Comparison of ENCODE assay signal across 30 mouse cellular contexts in genomic region chr7:24644492-24644891, GRCm38 (mm10). TPM values are rescaled to one million over a fixed set of nuclear protein-coding genes. Genes with fewer than 3 reads are reported as not detected.
DNase-seq lines count a peak whose midpoint lies in the region; ATAC-seq lines count a peak whose summit lies in the region.
"Had no signal": no experiment of that assay in that cellular context is flagged by ENCODE, and none has a peak within 500 bp of the region (broad histone marks: within the 10 kb centered on the region; RNA-seq: fewer than 3 reads in every experiment).

No protein-coding gene starts in this region.

- DNase-seq in CD4-positive, CD25-positive, alpha-beta regulatory T cell, adult 2 months (ENCODE audit: low read depth, low spot score) = peak; percentile 43
- peak; percentile 10 for DNase-seq in T-cell, adult 2 months (ENCODE audit: low spot score)
- DNase-seq in gonadal fat pad, adult 2 months (ENCODE audit: low read depth) = peak; percentile 92
- DNase-seq in layer of hippocampus, adult 9-10 months (ENCODE audit: low spot score) = no peak
- DNase-seq in heart, adult 18-20 months = no peak
- DNase-seq in gastrocnemius, adult 8-10 months (ENCODE audit: low spot score in 2 of 2) = no peak
- no peak for DNase-seq in layer of hippocampus, postnatal 10 days (ENCODE audit: low spot score in 2 of 2)
- DNase-seq: adrenal gland, adult 2 months; adrenal gland, postnatal 10 days; adrenal gland, postnatal 36 days; cerebellum, adult 11-12 months; cerebellum, adult 2 months; cerebellum, adult 9-10 months; cerebellum, postnatal 10 days; cerebellum, postnatal 25 days; embryo, embryonic 11 days; forebrain, postnatal 0 days had no signal

- ATAC-seq in inflammation-experienced regulatory T-cells, adult 6 months = peak; percentile 44
- ATAC-seq: forebrain, embryonic 13.5 days; forebrain, embryonic 15.5 days; forebrain, postnatal 0 days; Patski had no signal

RNA-seq across cellular contexts. Expression of gene Lypd3, which starts 8.1 kb away (rescaled TPM):
- 1.5 and 1.9 TPM in 2 replicates for polyA plus RNA-seq in gonadal fat pad, adult 2 months (2012; rRNA removed)
- polyA plus RNA-seq in inflammation-experienced regulatory T-cells, adult 6 months (2017; shearing (Covaris generic)) = not detected
- not detected for total RNA-seq in heart, adult 18-20 months (2021)
- not detected for total RNA-seq in gastrocnemius, adult 8-10 months (2022)
- under 1 TPM; 0.20 to 0.64 TPM for total RNA-seq in layer of hippocampus, postnatal 10 days (2021)
- total RNA-seq: CH12.LX, G1E had no signal
- polyA plus RNA-seq: C2C12; cortical plate, adult 2 months; erythroblast, embryonic 14.5 days; forebrain, embryonic 13.5 days; G1E; Patski had no signal

RNA-seq across cellular contexts. Expression of gene Tex101, which starts 32.0 kb away (rescaled TPM):
- polyA plus RNA-seq in gonadal fat pad, adult 2 months (2012; rRNA removed) = 0.58 TPM in 1 of 2 replicates, not detected in the other
- polyA plus RNA-seq in inflammation-experienced regulatory T-cells, adult 6 months (2017; shearing (Covaris generic)) = not detected
- not detected for total RNA-seq in heart, adult 18-20 months (2021)
- total RNA-seq in gastrocnemius, adult 8-10 months (2022) = not detected
- not detected for total RNA-seq in layer of hippocampus, postnatal 10 days (2021)
- total RNA-seq: adrenal gland, adult 2 months; adrenal gland, postnatal 10 days; adrenal gland, postnatal 36 days; CH12.LX; forebrain, postnatal 0 days had no signal
- polyA plus RNA-seq: adrenal gland, adult 2 months; C2C12; cerebellum, adult 2 months; cortical plate, adult 2 months; embryonic facial prominence, embryonic 11.5 days; embryonic facial prominence, embryonic 13.5 days; embryonic facial prominence, embryonic 15.5 days; erythroblast, embryonic 14.5 days; forebrain, embryonic 11.5 days; forebrain, embryonic 13.5 days; forebrain, embryonic 15.5 days; forebrain, postnatal 0 days; G1E; Patski had no signal

RNA-seq across cellular contexts. Expression of gene Phldb3, which starts 33.9 kb away (rescaled TPM):
- polyA plus RNA-seq in gonadal fat pad, adult 2 months (2012; rRNA removed) = 2.4 and 3.4 TPM in 2 replicates
- polyA plus RNA-seq in inflammation-experienced regulatory T-cells, adult 6 months (2017; shearing (Covaris generic)) = 1 to 10 TPM in 1 of 3 experiments, under 1 TPM in 2; 0.22 to 1.2 (median 0.31) TPM
- total RNA-seq in heart, adult 18-20 months (2021) = under 1 TPM; 0.10 to 0.31 TPM
- total RNA-seq in gastrocnemius, adult 8-10 months (2022) = under 1 TPM; 0.27 to 0.75 (median 0.61) TPM
- total RNA-seq in layer of hippocampus, postnatal 10 days (2021) = under 1 TPM; 0.37 to 0.60 TPM
- total RNA-seq: forebrain, postnatal 0 days had no signal
- polyA plus RNA-seq: forebrain, embryonic 11.5 days; forebrain, embryonic 13.5 days; forebrain, embryonic 15.5 days; forebrain, postnatal 0 days had no signal

RNA-seq across cellular contexts. Expression of gene Zfp575, which starts 57.1 kb away (rescaled TPM):
- 0.04 and 0.06 TPM in 2 replicates for polyA plus RNA-seq in gonadal fat pad, adult 2 months (2012; rRNA removed)
- polyA plus RNA-seq in inflammation-experienced regulatory T-cells, adult 6 months (2017; shearing (Covaris generic)) = under 1 TPM in 2 of 3 experiments, not detected in 1; 0.13 to 0.20 TPM
- total RNA-seq in heart, adult 18-20 months (2021) = under 1 TPM in 1 of 2 experiments, not detected in 1; 0.13 TPM
- total RNA-seq in gastrocnemius, adult 8-10 months (2022) = under 1 TPM in 1 of 4 experiments, not detected in 3; 0.10 TPM
- total RNA-seq in layer of hippocampus, postnatal 10 days (2021) = 1 to 10 TPM; 8.2 to 8.7 TPM
- polyA plus RNA-seq: G1E, Patski had no signal

RNA-seq across cellular contexts. Expression of gene Ethe1, which starts 57.1 kb away (rescaled TPM):
- 13.5 and 17.7 TPM in 2 replicates for polyA plus RNA-seq in gonadal fat pad, adult 2 months (2012; rRNA removed)
- polyA plus RNA-seq in inflammation-experienced regulatory T-cells, adult 6 months (2017; shearing (Covaris generic)) = 10 to 100 TPM; 13.1 to 17.7 (median 17.6) TPM
- total RNA-seq in heart, adult 18-20 months (2021) = 10 to 100 TPM; 61.2 to 71.1 TPM
- 10 to 100 TPM; 23.1 to 30.0 (median 24.6) TPM for total RNA-seq in gastrocnemius, adult 8-10 months (2022)
- total RNA-seq in layer of hippocampus, postnatal 10 days (2021) = 1 to 10 TPM; 7.7 to 8.7 TPM

Comparison
In these comparisons a context has a peak if more than half of its experiments do, and no peak if none do; other contexts are left out.
1. DNase-seq: peak in CD4-positive, CD25-positive, alpha-beta regulatory T cell, adult 2 months (single experiment), T-cell, adult 2 months (single experiment) and gonadal fat pad, adult 2 months (single experiment); none in layer of hippocampus, adult 9-10 months (single experiment), heart, adult 18-20 months (0 of 2), gastrocnemius, adult 8-10 months (0 of 2) and layer of hippocampus, postnatal 10 days (0 of 2).